Mouse (Mus musculus) bone marrow, adult 2 months (tissue): Measurements from ENCODE around the gene BC100530.

Experiments used
- CTCF ChIP-seq: fragments of 200-500 bp; IDR thresholded peaks from 2 replicates; pipeline ENCODE4 v1.5.1; 2011; ENCODE audit warnings: low read length, control low read depth; ENCODE audit not compliant: control insufficient read depth, insufficient read depth
- POLR2A ChIP-seq: fragments of 200-500 bp; IDR thresholded peaks from 2 replicates; pipeline ENCODE4 v1.6.1; 2011; ENCODE audit warnings: low read depth, mild to moderate bottlenecking, control low read depth, low read length, borderline replicate concordance; ENCODE audit not compliant: control insufficient read depth

- TF ChIP-seq POLR2A (no peak), CTCF (no peak)
Measured at GRCm38 (mm10) chr16:36334232-36334631, 33.3 kb downstream of the BC100530 start, which contains the start of gene BC117090.
